10 mouse cellular contexts compared by ENCODE assay signal in the genomic region with DNA sequence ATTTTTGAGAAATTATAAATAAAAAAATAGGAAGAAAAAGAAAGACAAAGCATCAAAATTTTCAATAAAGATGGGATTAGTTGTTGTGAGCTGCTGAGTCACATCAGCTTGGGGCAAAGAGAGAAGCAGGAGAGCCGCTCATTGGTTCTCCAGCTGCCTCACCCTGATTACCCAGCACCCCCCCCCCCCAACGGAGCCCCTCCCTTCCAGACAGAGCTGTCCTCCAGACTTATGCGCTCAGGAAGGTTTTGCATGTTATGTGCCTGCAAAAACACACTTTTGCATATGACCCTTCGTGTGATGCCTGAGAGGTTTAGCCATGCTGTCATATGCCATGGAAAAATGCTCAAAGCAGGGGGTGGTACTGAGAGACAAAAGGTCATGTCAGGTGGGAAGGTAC. TPM values are rescaled to one million over a fixed set of nuclear protein-coding genes. Genes with fewer than 3 reads are reported as not detected.
DNase-seq lines count a peak whose midpoint lies in the region; ATAC-seq and TF ChIP-seq lines count a peak whose summit lies in the region.
"Had no signal": no experiment of that assay in that cellular context is flagged by ENCODE, and none has a peak within 500 bp of the region (broad histone marks: within the 10 kb centered on the region; RNA-seq: fewer than 3 reads in every experiment).

No protein-coding gene starts in this region.

- peak overlapping the region; percentile 69; the same call in 1 of the 2 replicates for H3K9ac ChIP-seq in lung, embryonic 16.5 days (ENCODE audit: low read length)
- no peak overlapping the region for H3K9ac ChIP-seq in lung, postnatal 0 days (replicated peaks; ENCODE audit: low read depth)
- no peak overlapping the region for H3K9ac ChIP-seq in stomach, embryonic 14.5 days (replicated peaks; ENCODE audit: low read depth, low read length)
- H3K9ac ChIP-seq in kidney, embryonic 14.5 days (ENCODE audit: low read depth, low read length) = no peak overlapping the region

- H3K4me2 ChIP-seq in lung, embryonic 16.5 days (ENCODE audit: low read depth, low read length) = no peak overlapping the region
- H3K4me2 ChIP-seq in lung, postnatal 0 days (replicated peaks; ENCODE audit: low read depth, low read length) = no peak overlapping the region; the same call in 1 of the 2 replicates
- H3K4me2 ChIP-seq in stomach, embryonic 14.5 days (replicated peaks; ENCODE audit: low read depth, low read length) = peak overlapping the region; percentile 52
- no peak overlapping the region; the same call in 1 of the 2 replicates for H3K4me2 ChIP-seq in kidney, embryonic 14.5 days (replicated peaks; ENCODE audit: low read depth, low read length)

- H3K27ac ChIP-seq in lung, embryonic 16.5 days (ENCODE audit: low read length) = peak overlapping the region; percentile 83; the same call in 1 of the 2 replicates
- no peak overlapping the region for H3K27ac ChIP-seq in lung, postnatal 0 days (ENCODE audit: low read length)
- peak overlapping the region; percentile 77 for H3K27ac ChIP-seq in limb, embryonic 10.5 days
- peak overlapping the region; percentile 80; the same call in 1 of the 2 replicates for H3K27ac ChIP-seq in stomach, embryonic 14.5 days (ENCODE audit: low read length)
- H3K27ac ChIP-seq in kidney, embryonic 14.5 days (ENCODE audit: low read depth, low read length) = no peak overlapping the region

- H3K9me3 ChIP-seq in erythroblast, embryonic 14.5 days (ENCODE audit: control insufficient read depth, low read length) = no peaks in the 10 kb centered on the region
- H3K9me3 ChIP-seq in lung, embryonic 16.5 days (ENCODE audit: control insufficient read depth, low read length) = no peaks in the 10 kb centered on the region
- H3K9me3 ChIP-seq in lung, postnatal 0 days (ENCODE audit: low read length) = no peaks in the 10 kb centered on the region
- no peaks in the 10 kb centered on the region for H3K9me3 ChIP-seq in limb, embryonic 10.5 days (replicated peaks)
- no peaks in the 10 kb centered on the region for H3K9me3 ChIP-seq in stomach, embryonic 14.5 days (ENCODE audit: control insufficient read depth, low read depth, low read length)
- H3K9me3 ChIP-seq in kidney, embryonic 14.5 days (ENCODE audit: control insufficient read depth, low read length) = no peaks in the 10 kb centered on the region

- no peak for ATAC-seq in erythroblast, adult 5-6 weeks (replicated peaks; ENCODE audit: low FRiP score, poor library complexity, severe bottlenecking)
- no peak for ATAC-seq in lung, embryonic 16.5 days (ENCODE audit: low read depth)
- no peak for ATAC-seq in lung, postnatal 0 days
- ATAC-seq in stomach, embryonic 14.5 days (ENCODE audit: insufficient number of reproducible peaks, insufficient read depth, low FRiP score, low read depth) = no peak
- no peak for ATAC-seq in kidney, embryonic 14.5 days (ENCODE audit: low FRiP score, low TSS enrichment)

- H3K27me3 ChIP-seq in erythroblast, embryonic 14.5 days (ENCODE audit: control insufficient read depth) = peaks cover 11% of the 10 kb centered on the region
- no peaks in the 10 kb centered on the region for H3K27me3 ChIP-seq in lung, embryonic 16.5 days (ENCODE audit: control insufficient read depth, insufficient read depth, low read depth, low read length)
- no peaks in the 10 kb centered on the region for H3K27me3 ChIP-seq in lung, postnatal 0 days (replicated peaks; ENCODE audit: insufficient read depth, low read length)
- no peaks in the 10 kb centered on the region for H3K27me3 ChIP-seq in limb, embryonic 10.5 days (ENCODE audit: low read depth, poor library complexity, severe bottlenecking)
- no peaks in the 10 kb centered on the region for H3K27me3 ChIP-seq in stomach, embryonic 14.5 days (ENCODE audit: control insufficient read depth, insufficient read depth, low read length)
- H3K27me3 ChIP-seq in kidney, embryonic 14.5 days (ENCODE audit: control insufficient read depth, insufficient read depth, low read length) = no peaks in the 10 kb centered on the region

- H3K4me3 ChIP-seq in erythroblast, embryonic 14.5 days (replicated peaks) = peak overlapping the region; percentile 65
- H3K4me3 ChIP-seq in lung, embryonic 16.5 days (ENCODE audit: low read length) = no peak overlapping the region
- H3K4me3 ChIP-seq in lung, postnatal 0 days (ENCODE audit: low read depth, low read length) = no peak overlapping the region
- no peak overlapping the region; the same call in 1 of the 2 replicates for H3K4me3 ChIP-seq in limb, embryonic 10.5 days
- no peak overlapping the region for H3K4me3 ChIP-seq in stomach, embryonic 14.5 days (ENCODE audit: low read depth, low read length)
- no peak overlapping the region for H3K4me3 ChIP-seq in kidney, embryonic 14.5 days (ENCODE audit: low read length)

- peaks cover 78% of the 10 kb centered on the region for H3K4me1 ChIP-seq in erythroblast, embryonic 14.5 days (ENCODE audit: control insufficient read depth)
- peaks cover 21% of the 10 kb centered on the region for H3K4me1 ChIP-seq in lung, embryonic 16.5 days (replicated peaks; ENCODE audit: control insufficient read depth, insufficient read depth, low read length)
- peaks cover 5% of the 10 kb centered on the region; the same call in 1 of the 2 replicates for H3K4me1 ChIP-seq in lung, postnatal 0 days (ENCODE audit: insufficient read depth, low read depth, low read length)
- peaks cover 37% of the 10 kb centered on the region for H3K4me1 ChIP-seq in limb, embryonic 10.5 days
- H3K4me1 ChIP-seq in stomach, embryonic 14.5 days (ENCODE audit: control insufficient read depth, insufficient read depth, low read length) = peaks cover 12% of the 10 kb centered on the region; the same call in 1 of the 2 replicates
- H3K4me1 ChIP-seq in kidney, embryonic 14.5 days (ENCODE audit: control insufficient read depth, insufficient read depth, low read length) = peaks cover 24% of the 10 kb centered on the region

- WGBS in lung, embryonic 16.5 days = 49% methylated on average over 4 of the region's 4 CpGs
- 45% methylated on average over 4 of the region's 4 CpGs for WGBS in lung, postnatal 0 days
- 49% methylated on average over 4 of the region's 4 CpGs for WGBS in limb, embryonic 10.5 days
- WGBS in stomach, embryonic 14.5 days = 39% methylated on average over 4 of the region's 4 CpGs
- WGBS in kidney, embryonic 14.5 days = 52% methylated on average over 4 of the region's 4 CpGs

- DNase-seq in lung, postnatal 0 days (ENCODE audit: low spot score) = no peak
- no peak for DNase-seq in limb, embryonic 10.5 days (ENCODE audit: low spot score)
- DNase-seq in layer of hippocampus, adult 9-11 months = no peak
- DNase-seq: adrenal gland, postnatal 10 days; thymus, postnatal 25 days had no signal

- no peak for TF ChIP-seq CTCF in lung, postnatal 0 days (IDR thresholded peaks at IDR 0.05)

- TF ChIP-seq EP300 in lung, postnatal 0 days (IDR thresholded peaks at IDR 0.05) = no peak

- peaks cover 15% of the 10 kb centered on the region for H3K36me3 ChIP-seq in erythroblast, embryonic 14.5 days (ENCODE audit: control insufficient read depth)
- H3K36me3 ChIP-seq in lung, embryonic 16.5 days (ENCODE audit: control insufficient read depth, insufficient read depth, low read length) = no peaks in the 10 kb centered on the region
- no peaks in the 10 kb centered on the region for H3K36me3 ChIP-seq in lung, postnatal 0 days (ENCODE audit: insufficient read depth, low read length)
- H3K36me3 ChIP-seq in limb, embryonic 10.5 days = no peaks in the 10 kb centered on the region
- no peaks in the 10 kb centered on the region for H3K36me3 ChIP-seq in stomach, embryonic 14.5 days (ENCODE audit: control insufficient read depth, insufficient read depth, low read length)
- no peaks in the 10 kb centered on the region for H3K36me3 ChIP-seq in kidney, embryonic 14.5 days (ENCODE audit: control insufficient read depth, insufficient read depth, low read length)

RNA-seq across cellular contexts. Expression of gene Slc2a1, which starts 3.7 kb away (rescaled TPM):
- polyA plus RNA-seq in erythroblast, embryonic 14.5 days (2012) = 189 and 215 TPM in 2 replicates
- 0.38 and 2.7 TPM in 2 replicates for total RNA-seq in erythroblast, adult 5-6 weeks (2015; ENCODE audit: low replicate concordance)
- total RNA-seq in erythroblast, adult 5-6 weeks (2017; ENCODE audit: low replicate concordance) = 1.1 and 1.4 TPM in 2 replicates
- 89.7 and 95.7 TPM in 2 replicates for polyA plus RNA-seq in lung, embryonic 16.5 days (2015; fragmentation: Nextera tagmentation; extraction: Ambion mirVana)
- polyA plus RNA-seq in lung, postnatal 0 days (2015; fragmentation: Nextera tagmentation; extraction: Ambion mirVana) = 16.7 and 20.4 TPM in 2 replicates
- 110 and 139 TPM in 2 replicates for polyA plus RNA-seq in limb, embryonic 10.5 days (2016; fragmentation: Nextera tagmentation; extraction: Ambion mirVana)
- polyA plus RNA-seq in stomach, embryonic 14.5 days (2014; fragmentation: Nextera tagmentation; extraction: Ambion mirVana) = 120 and 139 TPM in 2 replicates
- polyA plus RNA-seq in kidney, embryonic 14.5 days (2014; fragmentation: Nextera tagmentation; extraction: Ambion mirVana) = 53.6 and 74.1 TPM in 2 replicates

Comparison
In these comparisons a context has a peak if more than half of its experiments do, and no peak if none do; other contexts are left out.
1. H3K27ac ChIP-seq: peak in lung, embryonic 16.5 days (single experiment), limb, embryonic 10.5 days (single experiment) and stomach, embryonic 14.5 days (single experiment); none in lung, postnatal 0 days (single experiment) and kidney, embryonic 14.5 days (single experiment).